12 mouse cellular contexts compared by ENCODE assay signal in the genomic region with DNA sequence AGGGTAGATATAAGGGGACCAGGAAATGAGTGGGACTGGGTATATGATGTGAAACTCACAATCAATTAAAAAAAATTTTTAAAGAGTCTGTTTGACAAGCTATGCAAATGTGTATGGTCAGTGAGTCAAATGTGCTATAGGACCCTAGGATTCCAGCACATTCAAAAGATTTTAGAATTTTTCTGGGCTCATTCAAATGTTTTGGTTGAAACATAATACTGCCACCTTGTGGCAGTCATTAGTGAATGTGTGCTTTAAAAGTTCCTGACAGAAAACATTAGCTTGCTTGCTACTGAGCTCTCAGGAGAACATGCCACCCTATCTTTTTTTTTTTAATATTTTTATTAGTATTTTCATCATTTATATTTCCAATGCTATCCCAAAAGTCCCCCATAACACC. TPM values are rescaled to one million over a fixed set of nuclear protein-coding genes. Genes with fewer than 3 reads are reported as not detected.
DNase-seq lines count a peak whose midpoint lies in the region; ATAC-seq and TF ChIP-seq lines count a peak whose summit lies in the region.
"Had no signal": no experiment of that assay in that cellular context is flagged by ENCODE, and none has a peak within 500 bp of the region (broad histone marks: within the 10 kb centered on the region; RNA-seq: fewer than 3 reads in every experiment).

No protein-coding gene starts in this region.

- H3K36me3 ChIP-seq in embryonic facial prominence, embryonic 11.5 days (replicated peaks; ENCODE audit: control insufficient read depth, insufficient read depth, low read depth, low read length): no peaks in the 10 kb centered on the region
- no peaks in the 10 kb centered on the region for H3K36me3 ChIP-seq in embryonic facial prominence, embryonic 10.5 days (replicated peaks)
- H3K36me3 ChIP-seq in E14TG2a.4 (ENCODE audit: insufficient read depth, low read length): no peaks in the 10 kb centered on the region
- H3K36me3 ChIP-seq: heart, embryonic 10.5 days; midbrain, embryonic 12.5 days had no signal

- TF ChIP-seq CTCF in E14TG2a.4 (conservative IDR thresholded peaks at IDR 0.05; ENCODE audit: low read length): peak; percentile 42

- no peaks in the 10 kb centered on the region for H3K9me3 ChIP-seq in embryonic facial prominence, embryonic 11.5 days (replicated peaks; ENCODE audit: control insufficient read depth, low read length)
- H3K9me3 ChIP-seq in embryonic facial prominence, embryonic 10.5 days: no peaks in the 10 kb centered on the region
- no peaks in the 10 kb centered on the region for H3K9me3 ChIP-seq in E14TG2a.4 (ENCODE audit: low read length)
- H3K9me3 ChIP-seq: heart, embryonic 10.5 days; midbrain, embryonic 12.5 days had no signal

- no peak overlapping the region for H3K4me2 ChIP-seq in embryonic facial prominence, embryonic 11.5 days (ENCODE audit: low read depth, low read length)
- H3K4me2 ChIP-seq: midbrain, embryonic 12.5 days had no signal

- no peak overlapping the region for H3K27ac ChIP-seq in embryonic facial prominence, embryonic 11.5 days (replicated peaks; ENCODE audit: low read depth, low read length)
- no peak overlapping the region for H3K27ac ChIP-seq in embryonic facial prominence, embryonic 10.5 days (replicated peaks)
- H3K27ac ChIP-seq: heart, embryonic 10.5 days; midbrain, embryonic 12.5 days had no signal

- no peaks in the 10 kb centered on the region for H3K27me3 ChIP-seq in embryonic facial prominence, embryonic 11.5 days (ENCODE audit: control insufficient read depth, insufficient read depth, low read length)
- no peaks in the 10 kb centered on the region for H3K27me3 ChIP-seq in embryonic facial prominence, embryonic 10.5 days (replicated peaks; ENCODE audit: low read depth, poor library complexity, severe bottlenecking)
- peaks cover 2% of the 10 kb centered on the region for H3K27me3 ChIP-seq in E14TG2a.4 (ENCODE audit: insufficient read depth, low read length)
- H3K27me3 ChIP-seq: midbrain, embryonic 12.5 days had no signal

- no peak overlapping the region for H3K9ac ChIP-seq in embryonic facial prominence, embryonic 11.5 days (replicated peaks; ENCODE audit: low read length)
- H3K9ac ChIP-seq: midbrain, embryonic 12.5 days had no signal

- H3K4me1 ChIP-seq in embryonic facial prominence, embryonic 11.5 days (ENCODE audit: control insufficient read depth, insufficient read depth, low read length): no peaks in the 10 kb centered on the region
- H3K4me1 ChIP-seq in embryonic facial prominence, embryonic 10.5 days: peaks cover 6% of the 10 kb centered on the region
- H3K4me1 ChIP-seq in E14TG2a.4 (replicated peaks; ENCODE audit: low read depth, low read length): peaks cover 5% of the 10 kb centered on the region; the same call in 1 of the 2 replicates
- H3K4me1 ChIP-seq: heart, embryonic 10.5 days; midbrain, embryonic 12.5 days had no signal

- peak; percentile 76 for DNase-seq in embryonic facial prominence, embryonic 11.5 days (ENCODE audit: low spot score)
- no peak for DNase-seq in embryonic facial prominence, embryonic 10.5 days (ENCODE audit: low spot score)
- peak; percentile 20 for DNase-seq in layer of hippocampus, adult 9-10 months (ENCODE audit: low spot score)
- DNase-seq in layer of hippocampus, postnatal 25 days (ENCODE audit: extremely low spot score in 1 of 2, low spot score in 1 of 2): no peak
- peak; percentile 25 for DNase-seq in forelimb bud, embryonic 11.5 days (ENCODE audit: low read depth, low spot score)
- DNase-seq in spleen, postnatal 10 days (ENCODE audit: low spot score in 2 of 2): no peak
- no peak for DNase-seq in testis, postnatal 14 days (ENCODE audit: low spot score)
- DNase-seq: cerebellum, adult 9-11 months had no signal

- no peak overlapping the region for H3K4me3 ChIP-seq in embryonic facial prominence, embryonic 11.5 days (ENCODE audit: low read depth, low read length)
- H3K4me3 ChIP-seq in embryonic facial prominence, embryonic 10.5 days: no peak overlapping the region
- no peak overlapping the region for H3K4me3 ChIP-seq in E14TG2a.4 (replicated peaks; ENCODE audit: low read length)
- H3K4me3 ChIP-seq: heart, embryonic 10.5 days; midbrain, embryonic 12.5 days had no signal

- no peak for ATAC-seq in embryonic facial prominence, embryonic 11.5 days (replicated peaks; ENCODE audit: insufficient number of reproducible peaks, low FRiP score, low TSS enrichment, low read depth)

RNA-seq across cellular contexts. Expression of gene Mgat4d, which starts 5.6 kb away (rescaled TPM):
- polyA plus RNA-seq in embryonic facial prominence, embryonic 11.5 days (2014; fragmentation: Nextera tagmentation; extraction: Ambion mirVana): not detected in 2 replicates
- not detected in 2 replicates for polyA plus RNA-seq in embryonic facial prominence, embryonic 10.5 days (2016; fragmentation: Nextera tagmentation; extraction: Ambion mirVana)
- not detected for total RNA-seq in layer of hippocampus, postnatal 25 days (2021)
- total RNA-seq: layer of hippocampus, adult 8-10 months had no signal
- polyA plus RNA-seq: heart, embryonic 10.5 days; midbrain, embryonic 12.5 days had no signal

RNA-seq across cellular contexts. Expression of gene Elmod2, which starts 10.4 kb away (rescaled TPM):
- 28.3 and 36.1 TPM in 2 replicates for polyA plus RNA-seq in embryonic facial prominence, embryonic 11.5 days (2014; fragmentation: Nextera tagmentation; extraction: Ambion mirVana)
- 22.3 and 23.6 TPM in 2 replicates for polyA plus RNA-seq in embryonic facial prominence, embryonic 10.5 days (2016; fragmentation: Nextera tagmentation; extraction: Ambion mirVana)
- total RNA-seq in layer of hippocampus, postnatal 25 days (2021): 10 to 100 TPM; 13.8 to 14.8 TPM

RNA-seq across cellular contexts. Expression of gene Clgn, which starts 47.0 kb away (rescaled TPM):
- 4.6 and 4.7 TPM in 2 replicates for polyA plus RNA-seq in embryonic facial prominence, embryonic 11.5 days (2014; fragmentation: Nextera tagmentation; extraction: Ambion mirVana)
- polyA plus RNA-seq in embryonic facial prominence, embryonic 10.5 days (2016; fragmentation: Nextera tagmentation; extraction: Ambion mirVana): 2.4 TPM in 2 replicates
- total RNA-seq in layer of hippocampus, postnatal 25 days (2021): 1 to 10 TPM; 8.2 to 9.1 TPM

RNA-seq across cellular contexts. Expression of gene Ucp1, which starts 52.5 kb away (rescaled TPM):
- polyA plus RNA-seq in embryonic facial prominence, embryonic 11.5 days (2014; fragmentation: Nextera tagmentation; extraction: Ambion mirVana): not detected in 2 replicates
- 0.09 TPM in 1 of 2 replicates, not detected in the other for polyA plus RNA-seq in embryonic facial prominence, embryonic 10.5 days (2016; fragmentation: Nextera tagmentation; extraction: Ambion mirVana)
- not detected for total RNA-seq in layer of hippocampus, postnatal 25 days (2021)
- polyA plus RNA-seq: heart, embryonic 10.5 days; midbrain, embryonic 12.5 days had no signal

Comparison
In these comparisons a context has a peak if more than half of its experiments do, and no peak if none do; other contexts are left out.
1. DNase-seq: peak in embryonic facial prominence, embryonic 11.5 days (single experiment), layer of hippocampus, adult 9-10 months (single experiment) and forelimb bud, embryonic 11.5 days (single experiment); none in embryonic facial prominence, embryonic 10.5 days (single experiment), layer of hippocampus, postnatal 25 days (0 of 2), spleen, postnatal 10 days (0 of 2) and testis, postnatal 14 days (single experiment).